Comparison of ENCODE assay signal across 25 mouse cellular contexts in genomic region chr10:34215667-34216066, GRCm38 (mm10).
"Had no signal": no experiment of that assay in that cellular context is flagged by ENCODE, and none has a peak within 500 bp of the region (broad histone marks: within the 10 kb centered on the region; RNA-seq: fewer than 3 reads in every experiment).

No protein-coding gene starts in this region.

- H3K4me2 ChIP-seq: heart, embryonic 12.5 days; hindbrain, embryonic 12.5 days; hindbrain, embryonic 14.5 days; intestine, embryonic 15.5 days; limb, embryonic 12.5 days; liver, embryonic 11.5 days; liver, embryonic 13.5 days had no signal

- H3K9me3 ChIP-seq: heart, embryonic 10.5 days; heart, embryonic 12.5 days; hindbrain, embryonic 10.5 days; hindbrain, embryonic 12.5 days; intestine, embryonic 15.5 days; limb, embryonic 10.5 days; limb, embryonic 12.5 days; liver, embryonic 13.5 days had no signal

- H3K27me3 ChIP-seq: heart, embryonic 12.5 days; hindbrain, embryonic 12.5 days; intestine, embryonic 15.5 days; limb, embryonic 12.5 days; liver, embryonic 13.5 days had no signal

- H3K4me1 ChIP-seq: heart, embryonic 10.5 days; hindbrain, embryonic 10.5 days; hindbrain, embryonic 12.5 days; intestine, embryonic 15.5 days; limb, embryonic 10.5 days; limb, embryonic 12.5 days; liver, embryonic 13.5 days had no signal

- ATAC-seq: hindbrain, embryonic 16.5 days; inflammation-experienced regulatory T-cells, adult 6 months; intestine, embryonic 15.5 days; intestine, postnatal 0 days had no signal

- H3K9ac ChIP-seq: heart, embryonic 12.5 days; hindbrain, embryonic 12.5 days; hindbrain, embryonic 14.5 days; intestine, embryonic 15.5 days; limb, embryonic 12.5 days; liver, embryonic 13.5 days had no signal

- H3K4me3 ChIP-seq: heart, embryonic 10.5 days; heart, embryonic 12.5 days; hindbrain, embryonic 10.5 days; hindbrain, embryonic 12.5 days; intestine, embryonic 15.5 days; layer of hippocampus, adult 2 months; left cerebral cortex, adult 2 months; limb, embryonic 10.5 days; limb, embryonic 12.5 days; liver, embryonic 13.5 days had no signal

- DNase-seq: gastrocnemius, postnatal 14 days; heart, adult 18-20 months; heart, postnatal 10 days; heart, postnatal 36 days; kidney, adult 18-20 months; kidney, adult 8-10 months; kidney, postnatal 10 days; kidney, postnatal 25 days; kidney, postnatal 4 days; liver; liver, embryonic 13.5 days had no signal

- H3K27ac ChIP-seq: heart, embryonic 10.5 days; hindbrain, embryonic 10.5 days; hindbrain, embryonic 12.5 days; hindbrain, embryonic 14.5 days; intestine, embryonic 15.5 days; layer of hippocampus, adult 2 months; left cerebral cortex, adult 2 months; limb, embryonic 10.5 days; limb, embryonic 12.5 days; liver, embryonic 13.5 days had no signal

- H3K36me3 ChIP-seq: heart, embryonic 10.5 days; heart, embryonic 12.5 days; hindbrain, embryonic 10.5 days; hindbrain, embryonic 12.5 days; intestine, embryonic 15.5 days; limb, embryonic 10.5 days; limb, embryonic 12.5 days; liver, embryonic 13.5 days had no signal
